Mouse (Mus musculus) neutrophil, adult 5-6 weeks (primary cell): ENCODE results near the gene Natd1. TPM values are rescaled to one million over a fixed set of nuclear protein-coding genes. Genes with fewer than 3 reads are reported as not detected.

Source experiments
- ATAC-seq: fragments of 151-379, 151-347 bp; 2 replicates; pipeline ENCODE4 v1.8.0; 2017; ENCODE audit warnings: mild to moderate bottlenecking, moderate TSS enrichment; ENCODE audit not compliant: insufficient number of reproducible peaks, poor library complexity, low FRiP score, severe bottlenecking; ENCODE audit errors: extremely low read depth
- total RNA-seq: library from RNA; stranded (forward); fragments of 200-1000 nt; gene quantifications from 2 replicates; pipeline ENCODE4 v1.2.3, GENCODE M21; 2017

Natd1 gene
- total RNA-seq, 1 experiment from 2014 or later = 6.4 TPM

DNA sequence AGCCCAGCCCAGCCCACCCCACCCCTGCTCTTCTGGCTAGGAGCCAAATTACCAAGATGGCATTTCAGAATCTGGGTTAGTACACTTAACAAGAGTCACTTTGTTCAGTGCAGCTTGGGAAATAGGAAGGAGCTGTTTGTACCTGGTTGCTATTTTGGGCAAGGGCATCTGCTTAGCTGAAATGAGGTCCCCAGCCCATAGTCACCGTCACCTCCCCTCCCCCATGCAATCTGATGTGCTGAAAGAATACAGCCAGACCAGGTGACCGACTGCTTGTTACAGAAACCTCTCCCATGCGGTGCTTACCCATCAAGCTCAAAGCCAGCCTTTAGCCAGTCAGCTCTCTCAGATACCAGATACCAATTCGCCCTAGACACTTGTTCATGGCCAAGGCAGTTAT lies 51.4 kb downstream of the Natd1 start:
- no peak for ATAC-seq

DNA sequence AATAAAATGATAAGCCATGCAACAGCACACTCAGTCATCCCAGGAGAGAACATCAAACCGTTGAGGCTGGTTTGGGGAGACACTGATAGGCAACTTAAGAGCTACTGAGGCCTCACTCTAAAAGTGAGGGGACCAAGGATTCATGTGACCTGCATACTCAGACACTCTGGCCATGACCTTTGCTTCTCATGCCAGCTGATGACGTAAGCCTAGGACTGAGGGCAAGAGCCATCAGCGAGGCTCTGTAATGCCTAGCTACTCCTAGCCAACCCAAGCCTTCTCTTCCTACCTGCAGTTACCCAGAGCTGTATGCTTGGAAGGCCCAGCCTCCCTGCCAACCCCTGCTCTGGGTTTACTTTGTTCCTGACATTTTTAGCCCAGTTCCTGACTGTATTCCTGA lies 52.6 kb downstream of the Natd1 start:
- no peak for ATAC-seq

DNA sequence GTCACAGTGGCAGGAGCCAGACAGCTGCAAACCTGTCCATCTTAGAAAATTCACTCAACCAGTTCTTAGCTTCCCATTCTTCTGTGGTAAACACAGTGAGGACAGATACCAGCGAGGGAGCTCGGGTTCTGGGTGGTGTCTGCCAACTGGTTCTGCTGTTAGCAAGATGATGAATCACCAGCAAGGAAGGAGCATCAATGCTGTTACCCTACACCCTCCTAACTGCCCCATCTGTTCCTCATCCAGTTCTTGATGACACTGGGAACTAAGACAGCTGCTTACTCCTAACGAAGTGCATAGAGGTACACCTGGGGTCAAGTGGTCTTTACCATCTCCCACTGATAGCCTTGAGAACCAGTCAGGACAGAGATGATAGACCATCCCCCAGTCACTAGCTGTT lies 58.0 kb downstream of the Natd1 start:
- ATAC-seq = no peak

Other genes starting within 250 kb of the Natd1 start
- gene Llgl1, start 215.0 kb downstream of the Natd1 start, total RNA-seq = 9.2 and 11.3 TPM in 2 replicates
- 249 and 288 TPM in 2 replicates for gene Flii, start 187.5 kb downstream of the Natd1 start, total RNA-seq
- gene Mief2, start 186.4 kb downstream of the Natd1 start, total RNA-seq = 12.8 and 15.2 TPM in 2 replicates
- 20.6 and 20.9 TPM in 2 replicates for gene Top3a, start 137.4 kb downstream of the Natd1 start, total RNA-seq
- 29.6 and 31.2 TPM in 2 replicates for gene Smcr8, start 137.2 kb downstream of the Natd1 start, total RNA-seq
- 0.93 and 2.1 TPM in 2 replicates for gene Shmt1, start 103.0 kb downstream of the Natd1 start, total RNA-seq
- 7.0 and 7.8 TPM in 2 replicates for gene Dhrs7b, start 84.1 kb downstream of the Natd1 start, total RNA-seq
- 26.0 and 27.6 TPM in 2 replicates for gene Tmem11, start 35.5 kb downstream of the Natd1 start, total RNA-seq
- gene Map2k3, start 17.3 kb upstream of the Natd1 start, total RNA-seq = 44.1 and 49.0 TPM in 2 replicates
- not detected in 2 replicates for gene Kcnj12, start 107.8 kb upstream of the Natd1 start, total RNA-seq
- 162 and 169 TPM in 2 replicates for gene Tnfrsf13b, start 212.0 kb upstream of the Natd1 start, total RNA-seq